8 mouse cellular contexts compared by ENCODE assay signal in the genomic region with DNA sequence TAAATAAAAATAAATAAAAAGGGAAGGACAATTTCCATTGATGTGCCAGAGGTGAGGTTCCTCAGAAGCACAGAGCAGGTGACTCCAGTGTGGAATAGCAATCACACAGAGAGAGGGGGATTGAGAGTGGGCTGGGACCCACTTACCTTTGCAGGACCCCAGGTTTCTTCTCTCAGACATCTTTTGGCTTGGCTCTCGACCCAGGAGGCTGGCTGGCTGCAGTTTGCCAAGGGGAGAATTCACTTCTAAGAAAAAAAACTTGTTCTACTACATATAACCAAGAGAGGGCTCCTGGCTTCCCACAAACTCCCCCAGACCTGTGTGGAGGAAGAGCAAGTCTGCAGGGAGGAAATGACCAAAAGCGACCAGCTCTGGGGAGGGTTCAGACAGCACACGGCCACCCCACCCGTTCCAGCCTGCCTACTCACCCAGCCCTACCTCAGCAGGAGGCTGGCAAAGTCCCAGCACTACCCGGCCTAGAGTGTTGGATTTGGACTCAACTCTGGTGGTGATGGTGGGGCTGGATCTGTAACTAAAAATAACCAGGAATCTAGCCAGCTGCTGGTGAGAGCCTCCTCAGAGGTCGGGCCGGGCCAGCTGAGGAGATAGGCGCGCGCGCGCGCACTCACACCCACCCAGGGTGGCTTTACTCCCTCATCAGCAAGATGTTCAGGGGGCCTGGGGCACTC. TPM values are rescaled to one million over a fixed set of nuclear protein-coding genes. Genes with fewer than 3 reads are reported as not detected.
DNase-seq lines count a peak whose midpoint lies in the region; ATAC-seq lines count a peak whose summit lies in the region.

No protein-coding gene starts in this region.

- no peaks in the 10 kb centered on the region for H3K27me3 ChIP-seq in forebrain, embryonic 16.5 days (replicated peaks; ENCODE audit: control insufficient read depth, insufficient read depth, low read length)
- no peaks in the 10 kb centered on the region for H3K27me3 ChIP-seq in hindbrain, embryonic 13.5 days
- H3K27me3 ChIP-seq in neural tube, embryonic 12.5 days (replicated peaks), result no peaks in the 10 kb centered on the region

- 23% methylated on average over 13 of the region's 13 CpGs for WGBS in forebrain, embryonic 16.5 days
- 18% methylated on average over 13 of the region's 13 CpGs for WGBS in hindbrain, embryonic 13.5 days
- WGBS in neural tube, embryonic 12.5 days, result 18% methylated on average over 13 of the region's 13 CpGs

- H3K27ac ChIP-seq in forebrain, embryonic 16.5 days (ENCODE audit: low read length), result peak overlapping the region; percentile 100
- H3K27ac ChIP-seq in hindbrain, embryonic 13.5 days, result peak overlapping the region; percentile 100
- H3K27ac ChIP-seq in neural tube, embryonic 12.5 days, result peak overlapping the region; percentile 34; the same call in 1 of the 2 replicates

- H3K4me1 ChIP-seq in forebrain, embryonic 16.5 days (replicated peaks; ENCODE audit: control insufficient read depth, insufficient read depth, low read length), result peaks cover 63% of the 10 kb centered on the region
- peaks cover 71% of the 10 kb centered on the region for H3K4me1 ChIP-seq in hindbrain, embryonic 13.5 days (replicated peaks)
- H3K4me1 ChIP-seq in neural tube, embryonic 12.5 days, result peaks cover 66% of the 10 kb centered on the region

- DNase-seq in adrenal gland, adult 2 months, result peak; percentile 75
- no peak for DNase-seq in adrenal gland, postnatal 4 days (ENCODE audit: low spot score in 2 of 2)
- DNase-seq in brain, adult 2 months (ENCODE audit: low read depth, low spot score), result peak; percentile 85
- peak; percentile 57 for DNase-seq in liver

- H3K9me3 ChIP-seq in forebrain, embryonic 16.5 days (ENCODE audit: control insufficient read depth, low read length), result no peaks in the 10 kb centered on the region
- H3K9me3 ChIP-seq in hindbrain, embryonic 13.5 days, result no peaks in the 10 kb centered on the region
- H3K9me3 ChIP-seq in neural tube, embryonic 12.5 days, result no peaks in the 10 kb centered on the region

- peak overlapping the region; percentile 63 for H3K4me3 ChIP-seq in forebrain, embryonic 16.5 days (replicated peaks; ENCODE audit: low read length)
- H3K4me3 ChIP-seq in hindbrain, embryonic 13.5 days, result peak overlapping the region; percentile 76
- peak overlapping the region; percentile 89; the same call in 1 of the 2 replicates for H3K4me3 ChIP-seq in neural tube, embryonic 12.5 days

- ATAC-seq in forebrain, embryonic 16.5 days, result no peak
- ATAC-seq in hindbrain, embryonic 13.5 days (ENCODE audit: low FRiP score), result no peak
- no peak for ATAC-seq in neural tube, embryonic 12.5 days (ENCODE audit: low FRiP score, low read depth)
- ATAC-seq in CD4-positive, CD25-positive, alpha-beta regulatory T cell, adult 4 months, result no peak

- H3K4me2 ChIP-seq in forebrain, embryonic 16.5 days (ENCODE audit: low read length), result peak overlapping the region; percentile 99
- peak overlapping the region; percentile 100 for H3K4me2 ChIP-seq in hindbrain, embryonic 13.5 days
- H3K4me2 ChIP-seq in neural tube, embryonic 12.5 days (replicated peaks), result peak overlapping the region; percentile 100

- peaks cover 2% of the 10 kb centered on the region; the same call in 1 of the 2 replicates for H3K36me3 ChIP-seq in forebrain, embryonic 16.5 days (ENCODE audit: control insufficient read depth, insufficient read depth)
- H3K36me3 ChIP-seq in hindbrain, embryonic 13.5 days, result peaks cover 40% of the 10 kb centered on the region
- H3K36me3 ChIP-seq in neural tube, embryonic 12.5 days, result peaks cover 39% of the 10 kb centered on the region; the same call in 1 of the 2 replicates

- peak overlapping the region; percentile 98 for H3K9ac ChIP-seq in forebrain, embryonic 16.5 days (replicated peaks; ENCODE audit: low read depth, low read length)
- peak overlapping the region; percentile 100 for H3K9ac ChIP-seq in hindbrain, embryonic 13.5 days
- peak overlapping the region; percentile 100 for H3K9ac ChIP-seq in neural tube, embryonic 12.5 days

RNA-seq across cellular contexts. Expression of a gene that starts 1.8 kb away (rescaled TPM):
- total RNA-seq in adrenal gland, adult 2 months (2021), result 1 to 10 TPM in 1 of 2 experiments, under 1 TPM in 1; 0.84 to 3.8 TPM
- 1.7 and 3.6 TPM in 2 replicates for polyA plus RNA-seq in adrenal gland, adult 2 months (2012; rRNA removed)
- total RNA-seq in adrenal gland, postnatal 4 days (2021), result 1 to 10 TPM; 1.8 TPM
- polyA plus RNA-seq in forebrain, embryonic 16.5 days (2015; fragmentation: Nextera tagmentation; extraction: Ambion mirVana), result 15.8 and 18.7 TPM in 2 replicates
- polyA plus RNA-seq in hindbrain, embryonic 13.5 days (2015; fragmentation: Nextera tagmentation; extraction: Ambion mirVana), result 5.1 and 5.8 TPM in 2 replicates
- 2.4 and 2.9 TPM in 2 replicates for polyA plus RNA-seq in neural tube, embryonic 12.5 days (2016; fragmentation: Nextera tagmentation; extraction: Ambion mirVana)
- 100 to 1,000 TPM in 1 of 2 experiments, 10 to 100 TPM in 1; 80.6 to 101 TPM for polyA plus RNA-seq in CD4-positive, CD25-positive, alpha-beta regulatory T cell, adult 4 months (2017; shearing (Covaris generic))

RNA-seq across cellular contexts. Expression of a gene that starts 7.7 kb away (rescaled TPM):
- total RNA-seq in adrenal gland, adult 2 months (2021), result 10 to 100 TPM; 20.5 to 24.0 TPM
- 17.2 and 22.3 TPM in 2 replicates for polyA plus RNA-seq in adrenal gland, adult 2 months (2012; rRNA removed)
- total RNA-seq in adrenal gland, postnatal 4 days (2021), result 10 to 100 TPM; 36.8 to 37.2 TPM
- 12.5 TPM in 2 replicates for polyA plus RNA-seq in forebrain, embryonic 16.5 days (2015; fragmentation: Nextera tagmentation; extraction: Ambion mirVana)
- 12.9 and 13.1 TPM in 2 replicates for polyA plus RNA-seq in hindbrain, embryonic 13.5 days (2015; fragmentation: Nextera tagmentation; extraction: Ambion mirVana)
- polyA plus RNA-seq in neural tube, embryonic 12.5 days (2016; fragmentation: Nextera tagmentation; extraction: Ambion mirVana), result 12.9 and 13.0 TPM in 2 replicates
- polyA plus RNA-seq in CD4-positive, CD25-positive, alpha-beta regulatory T cell, adult 4 months (2017; shearing (Covaris generic)), result 10 to 100 TPM; 17.1 to 20.8 TPM

RNA-seq across cellular contexts. Expression of a gene that starts 34.9 kb away (rescaled TPM):
- 10 to 100 TPM; 20.5 to 29.1 TPM for total RNA-seq in adrenal gland, adult 2 months (2021)
- polyA plus RNA-seq in adrenal gland, adult 2 months (2012; rRNA removed), result 17.9 and 22.6 TPM in 2 replicates
- total RNA-seq in adrenal gland, postnatal 4 days (2021), result 10 to 100 TPM; 36.0 to 36.5 TPM
- 83.1 and 86.0 TPM in 2 replicates for polyA plus RNA-seq in forebrain, embryonic 16.5 days (2015; fragmentation: Nextera tagmentation; extraction: Ambion mirVana)
- polyA plus RNA-seq in hindbrain, embryonic 13.5 days (2015; fragmentation: Nextera tagmentation; extraction: Ambion mirVana), result 76.0 and 79.3 TPM in 2 replicates
- polyA plus RNA-seq in neural tube, embryonic 12.5 days (2016; fragmentation: Nextera tagmentation; extraction: Ambion mirVana), result 74.1 and 77.7 TPM in 2 replicates
- polyA plus RNA-seq in CD4-positive, CD25-positive, alpha-beta regulatory T cell, adult 4 months (2017; shearing (Covaris generic)), result 10 to 100 TPM; 36.5 to 41.5 TPM

RNA-seq across cellular contexts. Expression of a gene that starts 48.2 kb away (rescaled TPM):
- total RNA-seq in adrenal gland, adult 2 months (2021), result 10 to 100 TPM in 1 of 2 experiments, 1 to 10 TPM in 1; 5.0 to 11.2 TPM
- polyA plus RNA-seq in adrenal gland, adult 2 months (2012; rRNA removed), result 1.0 and 2.2 TPM in 2 replicates
- 10 to 100 TPM in 1 of 2 experiments, 1 to 10 TPM in 1; 2.2 to 48.2 TPM for total RNA-seq in adrenal gland, postnatal 4 days (2021)
- polyA plus RNA-seq in forebrain, embryonic 16.5 days (2015; fragmentation: Nextera tagmentation; extraction: Ambion mirVana), result not detected in 2 replicates
- polyA plus RNA-seq in hindbrain, embryonic 13.5 days (2015; fragmentation: Nextera tagmentation; extraction: Ambion mirVana), result not detected in 2 replicates
- polyA plus RNA-seq in neural tube, embryonic 12.5 days (2016; fragmentation: Nextera tagmentation; extraction: Ambion mirVana), result not detected in 2 replicates
- polyA plus RNA-seq in CD4-positive, CD25-positive, alpha-beta regulatory T cell, adult 4 months (2017; shearing (Covaris generic)), result not detected

Comparison
In these comparisons a context has a peak if more than half of its experiments do, and no peak if none do; other contexts are left out.
1. DNase-seq: peak in adrenal gland, adult 2 months (single experiment), brain, adult 2 months (single experiment) and liver (single experiment); none in adrenal gland, postnatal 4 days (0 of 2).
2. H3K27ac ChIP-seq: peak in every context shown above with its lines; median percentile 100 in forebrain, embryonic 16.5 days; 100 in hindbrain, embryonic 13.5 days; 34 in neural tube, embryonic 12.5 days.
3. Peak in every context shown above with its lines, with median percentiles within 50 percentile points of each other: H3K4me2 ChIP-seq, H3K4me3 ChIP-seq and H3K9ac ChIP-seq.